Mouse (Mus musculus) MEL (cell line): ENCODE data around the gene Mycbp2.

Experiments
- CHD2 ChIP-seq: IDR thresholded peaks from 2 replicates; pipeline ENCODE4 v1.6.1; 2011; ENCODE audit warnings: low read length, improper control_type of control experiment
- CTCF ChIP-seq, 3 experiments: IDR thresholded peaks in 2 of 3; conservative IDR thresholded peaks in 1 of 3; 2 replicates each; pipeline ENCODE4 v1.5.1; 2011 to 2012; ENCODE audit warnings: low read length in 3 of 3, low read depth in 2 of 3, mild to moderate bottlenecking in 2 of 3, improper control_type of control experiment in 1 of 3, inconsistent platforms in 1 of 3, mixed read lengths in 1 of 3, moderate library complexity in 1 of 3; ENCODE audit not compliant: control insufficient read depth in 1 of 3, insufficient read depth in 1 of 3, poor library complexity in 1 of 3, severe bottlenecking in 1 of 3
- GATA1 ChIP-seq: IDR thresholded peaks from 2 replicates; pipeline ENCODE4 v1.6.1; 2011; ENCODE audit warnings: low read depth, low read length, improper control_type of control experiment
- MAX ChIP-seq: IDR thresholded peaks from 2 replicates; pipeline ENCODE4 v1.6.1; 2011; ENCODE audit warnings: low read length, improper control_type of control experiment
- POLR2A ChIP-seq, 2 experiments: IDR thresholded peaks; 2 replicates each; pipeline ENCODE4 v1.6.1; 2011 to 2012; ENCODE audit warnings: low read length in 2 of 2, mild to moderate bottlenecking in 2 of 2, control low read depth in 1 of 2, improper control_type of control experiment in 1 of 2, low read depth in 1 of 2, moderate library complexity in 1 of 2; ENCODE audit not compliant: control insufficient read depth in 1 of 2, insufficient read depth in 1 of 2, poor library complexity in 1 of 2
- UBTF ChIP-seq: IDR thresholded peaks from 2 replicates; pipeline ENCODE4 v1.6.1; 2012; ENCODE audit warnings: low read depth, mild to moderate bottlenecking, inconsistent platforms, low read length, improper control_type of control experiment, moderate library complexity, borderline replicate concordance; ENCODE audit not compliant: insufficient read depth

GRCm38 (mm10) chr14:103375523-103375922 is 28.9 kb upstream of the Mycbp2 start:
- TF ChIP-seq UBTF (no peak), CHD2 (no peak), GATA1 (no peak), CTCF (IDR thresholded peaks at IDR 0.05 in 2 of 3, conservative IDR thresholded peaks at IDR 0.05 in 1 of 3; ENCODE audit: control insufficient read depth in 1 of 3, insufficient read depth in 1 of 3, low read depth in 2 of 3, low read length in 3 of 3, poor library complexity in 1 of 3, severe bottlenecking in 1 of 3) (no peak), MAX (no peak), POLR2A (IDR thresholded peaks at IDR 0.05; ENCODE audit: control insufficient read depth in 1 of 2, insufficient read depth in 1 of 2, low read depth in 1 of 2, low read length in 2 of 2, poor library complexity in 1 of 2) (no peak)
